12 mouse cellular contexts compared by ENCODE assay signal in the genomic region with DNA sequence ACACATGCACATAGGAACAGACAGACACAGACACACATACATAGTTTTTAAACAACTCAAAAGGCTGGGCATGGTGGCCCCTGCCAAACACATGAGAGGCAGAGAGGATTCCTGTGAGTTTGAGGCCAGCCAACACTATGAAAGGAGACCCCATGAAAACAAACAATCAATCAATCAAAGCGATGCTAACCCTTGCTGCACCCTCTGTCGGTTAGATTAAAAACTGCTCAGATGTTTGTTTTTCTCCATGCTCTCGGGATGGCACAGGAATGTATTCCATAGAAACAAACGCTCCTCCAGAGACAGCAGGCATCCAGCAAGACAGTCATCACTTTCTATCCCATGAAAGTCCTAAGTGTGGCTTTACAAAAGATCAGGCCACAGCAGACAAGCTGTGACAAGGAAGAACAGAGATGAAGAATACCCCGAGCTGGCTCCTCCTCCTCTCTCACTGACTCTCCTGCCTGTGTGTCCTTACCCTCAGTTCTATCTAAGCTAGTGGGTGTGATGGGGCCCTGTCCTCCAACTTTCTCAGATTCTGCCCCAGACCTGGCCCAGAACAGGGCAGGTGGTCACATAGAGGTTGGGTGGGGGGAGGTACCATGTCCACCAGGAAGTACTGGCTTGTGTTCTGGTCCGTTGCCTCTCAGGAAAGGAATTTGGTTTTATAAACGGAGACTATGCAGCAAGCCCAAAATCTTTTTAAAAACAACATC. TPM values are rescaled to one million over a fixed set of nuclear protein-coding genes. Genes with fewer than 3 reads are reported as not detected.
DNase-seq lines count a peak whose midpoint lies in the region; ATAC-seq and TF ChIP-seq lines count a peak whose summit lies in the region.
"Had no signal": no experiment of that assay in that cellular context is flagged by ENCODE, and none has a peak within 500 bp of the region (broad histone marks: within the 10 kb centered on the region; RNA-seq: fewer than 3 reads in every experiment).

No protein-coding gene starts in this region.

- H3K4me1 ChIP-seq in embryonic facial prominence, embryonic 13.5 days: 0 out of 2 replicates have a peak, but pooled peaks cover 13% of the 10 kb centered on the region
- H3K4me1 ChIP-seq in embryonic facial prominence, embryonic 10.5 days: peaks cover 15% of the 10 kb centered on the region
- H3K4me1 ChIP-seq in hindbrain, postnatal 0 days (ENCODE audit: insufficient read depth, low read length): no peaks in the 10 kb centered on the region
- H3K4me1 ChIP-seq in hindbrain, embryonic 12.5 days: peaks cover 12% of the 10 kb centered on the region; the same call in 1 of the 2 replicates
- H3K4me1 ChIP-seq in megakaryocyte, embryonic 14.5 days: peaks cover 83% of the 10 kb centered on the region
- H3K4me1 ChIP-seq in stomach, postnatal 0 days (replicated peaks; ENCODE audit: control insufficient read depth, insufficient read depth): peaks cover 3% of the 10 kb centered on the region; the same call in 1 of the 2 replicates

- 0 out of 2 replicates have a peak overlapping the region, but pooled peaks have one; percentile 6 for H3K9ac ChIP-seq in embryonic facial prominence, embryonic 13.5 days
- H3K9ac ChIP-seq in hindbrain, postnatal 0 days (replicated peaks; ENCODE audit: low read length): no peak overlapping the region
- no peak overlapping the region for H3K9ac ChIP-seq in hindbrain, embryonic 12.5 days
- H3K9ac ChIP-seq in stomach, postnatal 0 days (ENCODE audit: low read length): 0 out of 2 replicates have a peak overlapping the region, but pooled peaks have one; percentile 9
- H3K9ac ChIP-seq: limb, embryonic 15.5 days had no signal

- peak; percentile 53; the same call in 1 of the 2 replicates for ATAC-seq in embryonic facial prominence, embryonic 13.5 days (ENCODE audit: insufficient number of reproducible peaks, insufficient read depth, low FRiP score, low TSS enrichment, low read depth)
- no peak for ATAC-seq in hindbrain, postnatal 0 days
- ATAC-seq in hindbrain, embryonic 12.5 days (ENCODE audit: low FRiP score): no peak
- no peak for ATAC-seq in megakaryocyte, adult 5-6 weeks (ENCODE audit: poor library complexity, severe bottlenecking)
- no peak for ATAC-seq in stomach, postnatal 0 days (ENCODE audit: low FRiP score, low TSS enrichment)

- no peaks in the 10 kb centered on the region for H3K27me3 ChIP-seq in embryonic facial prominence, embryonic 13.5 days
- no peaks in the 10 kb centered on the region for H3K27me3 ChIP-seq in embryonic facial prominence, embryonic 10.5 days (replicated peaks; ENCODE audit: low read depth, poor library complexity, severe bottlenecking)
- no peaks in the 10 kb centered on the region for H3K27me3 ChIP-seq in hindbrain, postnatal 0 days (ENCODE audit: insufficient read depth, low read length)
- no peaks in the 10 kb centered on the region for H3K27me3 ChIP-seq in hindbrain, embryonic 12.5 days
- H3K27me3 ChIP-seq in megakaryocyte, embryonic 14.5 days (replicated peaks): peaks cover 14% of the 10 kb centered on the region
- no peaks in the 10 kb centered on the region for H3K27me3 ChIP-seq in stomach, postnatal 0 days (ENCODE audit: control insufficient read depth, insufficient read depth, low read length)
- H3K27me3 ChIP-seq: limb, embryonic 15.5 days had no signal

- H3K27ac ChIP-seq in embryonic facial prominence, embryonic 13.5 days: no peak overlapping the region
- H3K27ac ChIP-seq in embryonic facial prominence, embryonic 10.5 days (replicated peaks): no peak overlapping the region
- H3K27ac ChIP-seq in hindbrain, postnatal 0 days: no peak overlapping the region
- no peak overlapping the region for H3K27ac ChIP-seq in hindbrain, embryonic 12.5 days
- no peak overlapping the region for H3K27ac ChIP-seq in stomach, postnatal 0 days (replicated peaks)
- H3K27ac ChIP-seq: limb, embryonic 15.5 days had no signal

- TF ChIP-seq EP300 in stomach, postnatal 0 days (optimal IDR thresholded peaks at IDR 0.05): no peak

- peak; percentile 53 for TF ChIP-seq CTCF in hindbrain, postnatal 0 days (IDR thresholded peaks at IDR 0.05; ENCODE audit: low read depth)
- peak; percentile 44 for TF ChIP-seq CTCF in stomach, postnatal 0 days (IDR thresholded peaks at IDR 0.05; ENCODE audit: low read depth)

- H3K36me3 ChIP-seq in embryonic facial prominence, embryonic 13.5 days: no peaks in the 10 kb centered on the region
- H3K36me3 ChIP-seq in embryonic facial prominence, embryonic 10.5 days (replicated peaks): no peaks in the 10 kb centered on the region
- H3K36me3 ChIP-seq in hindbrain, postnatal 0 days (ENCODE audit: insufficient read depth, low read length): no peaks in the 10 kb centered on the region
- no peaks in the 10 kb centered on the region for H3K36me3 ChIP-seq in hindbrain, embryonic 12.5 days
- peaks cover 4% of the 10 kb centered on the region for H3K36me3 ChIP-seq in megakaryocyte, embryonic 14.5 days (replicated peaks; ENCODE audit: low read length)
- no peaks in the 10 kb centered on the region for H3K36me3 ChIP-seq in stomach, postnatal 0 days (ENCODE audit: control insufficient read depth, insufficient read depth, low read length)
- H3K36me3 ChIP-seq: limb, embryonic 15.5 days had no signal

- 30% methylated on average over 7 of the region's 7 CpGs for whole genome bisulfite sequencing in embryonic facial prominence, embryonic 13.5 days
- 35% methylated on average over 7 of the region's 7 CpGs for WGBS in embryonic facial prominence, embryonic 10.5 days
- WGBS in hindbrain, postnatal 0 days: 17% methylated on average over 7 of the region's 7 CpGs
- WGBS in hindbrain, embryonic 12.5 days: 22% methylated on average over 7 of the region's 7 CpGs
- WGBS in stomach, postnatal 0 days: 5% methylated on average over 7 of the region's 7 CpGs

- H3K9me3 ChIP-seq in embryonic facial prominence, embryonic 13.5 days: no peaks in the 10 kb centered on the region
- no peaks in the 10 kb centered on the region for H3K9me3 ChIP-seq in embryonic facial prominence, embryonic 10.5 days
- no peaks in the 10 kb centered on the region for H3K9me3 ChIP-seq in hindbrain, postnatal 0 days (ENCODE audit: low read length)
- no peaks in the 10 kb centered on the region for H3K9me3 ChIP-seq in hindbrain, embryonic 12.5 days (replicated peaks)
- H3K9me3 ChIP-seq in megakaryocyte, embryonic 14.5 days: 0 out of 2 replicates have a peak, but pooled peaks cover 5% of the 10 kb centered on the region
- H3K9me3 ChIP-seq in stomach, postnatal 0 days (ENCODE audit: control insufficient read depth, low read length): no peaks in the 10 kb centered on the region
- H3K9me3 ChIP-seq: limb, embryonic 15.5 days had no signal

- no peak overlapping the region for H3K4me2 ChIP-seq in embryonic facial prominence, embryonic 13.5 days
- H3K4me2 ChIP-seq in hindbrain, postnatal 0 days (ENCODE audit: low read depth, low read length): no peak overlapping the region
- no peak overlapping the region for H3K4me2 ChIP-seq in hindbrain, embryonic 12.5 days (replicated peaks)
- H3K4me2 ChIP-seq in stomach, postnatal 0 days (replicated peaks; ENCODE audit: low read depth): peak overlapping the region; percentile 2; the same call in 1 of the 2 replicates
- H3K4me2 ChIP-seq: limb, embryonic 15.5 days had no signal

- H3K4me3 ChIP-seq in embryonic facial prominence, embryonic 13.5 days: no peak overlapping the region
- H3K4me3 ChIP-seq in embryonic facial prominence, embryonic 10.5 days: no peak overlapping the region
- no peak overlapping the region for H3K4me3 ChIP-seq in hindbrain, postnatal 0 days (ENCODE audit: low read length)
- H3K4me3 ChIP-seq in hindbrain, embryonic 12.5 days: no peak overlapping the region
- peak overlapping the region; percentile 74 for H3K4me3 ChIP-seq in megakaryocyte, embryonic 14.5 days (replicated peaks)
- H3K4me3 ChIP-seq in stomach, postnatal 0 days (ENCODE audit: low read depth, low read length): no peak overlapping the region
- H3K4me3 ChIP-seq: limb, embryonic 15.5 days had no signal

- DNase-seq in embryonic facial prominence, embryonic 10.5 days (ENCODE audit: low spot score): no peak
- DNase-seq in hindbrain, postnatal 0 days (ENCODE audit: low spot score): no peak
- no peak for DNase-seq in stomach, postnatal 0 days (ENCODE audit: low spot score)
- DNase-seq in layer of hippocampus, postnatal 25 days (ENCODE audit: extremely low spot score in 1 of 2, low spot score in 1 of 2): no peak
- DNase-seq: cerebellum, adult 9-10 months; right cerebral cortex, postnatal 4 days had no signal

RNA-seq across cellular contexts. Expression of gene Colec11, which starts 1.6 kb away (rescaled TPM):
- polyA plus RNA-seq in embryonic facial prominence, embryonic 13.5 days (2015; fragmentation: Nextera tagmentation; extraction: Ambion mirVana): 0.30 TPM in 1 of 2 replicates, not detected in the other
- polyA plus RNA-seq in embryonic facial prominence, embryonic 10.5 days (2016; fragmentation: Nextera tagmentation; extraction: Ambion mirVana): 0.10 and 0.31 TPM in 2 replicates
- total RNA-seq in hindbrain, postnatal 0 days (2014; rRNA removed): 1.2 TPM in 1 of 2 replicates, not detected in the other
- 1.4 TPM in 2 replicates for polyA plus RNA-seq in hindbrain, postnatal 0 days (2015; fragmentation: Nextera tagmentation; extraction: Ambion mirVana)
- polyA plus RNA-seq in hindbrain, embryonic 12.5 days (2016; fragmentation: Nextera tagmentation; extraction: Ambion mirVana): 0.35 and 0.60 TPM in 2 replicates
- 20.7 and 32.6 TPM in 2 replicates for polyA plus RNA-seq in megakaryocyte, embryonic 14.5 days (2012; ENCODE audit: insufficient read depth, low replicate concordance)
- 0.25 TPM in 1 of 2 replicates, not detected in the other for total RNA-seq in megakaryocyte, adult 5-6 weeks (2015)
- 0.92 TPM in 1 of 2 replicates, not detected in the other for total RNA-seq in megakaryocyte, adult 5-6 weeks (2017)
- polyA plus RNA-seq in stomach, postnatal 0 days (2015; fragmentation: Nextera tagmentation; extraction: Ambion mirVana): 0.57 and 0.85 TPM in 2 replicates
- under 1 TPM; 0.42 to 0.69 TPM for total RNA-seq in layer of hippocampus, postnatal 25 days (2021)

RNA-seq across cellular contexts. Expression of gene Rps7, which starts 14.1 kb away (rescaled TPM):
- 763 and 839 TPM in 2 replicates for polyA plus RNA-seq in embryonic facial prominence, embryonic 13.5 days (2015; fragmentation: Nextera tagmentation; extraction: Ambion mirVana)
- 685 and 712 TPM in 2 replicates for polyA plus RNA-seq in embryonic facial prominence, embryonic 10.5 days (2016; fragmentation: Nextera tagmentation; extraction: Ambion mirVana)
- 609 and 851 TPM in 2 replicates for total RNA-seq in hindbrain, postnatal 0 days (2014; rRNA removed)
- polyA plus RNA-seq in hindbrain, postnatal 0 days (2015; fragmentation: Nextera tagmentation; extraction: Ambion mirVana): 533 and 549 TPM in 2 replicates
- polyA plus RNA-seq in hindbrain, embryonic 12.5 days (2016; fragmentation: Nextera tagmentation; extraction: Ambion mirVana): 614 and 629 TPM in 2 replicates
- 23.0 and 205 TPM in 2 replicates for polyA plus RNA-seq in megakaryocyte, embryonic 14.5 days (2012; ENCODE audit: insufficient read depth, low replicate concordance)
- 1,498 and 1,642 TPM in 2 replicates for total RNA-seq in megakaryocyte, adult 5-6 weeks (2015)
- total RNA-seq in megakaryocyte, adult 5-6 weeks (2017): 2,690 and 2,962 TPM in 2 replicates
- 726 and 771 TPM in 2 replicates for polyA plus RNA-seq in stomach, postnatal 0 days (2015; fragmentation: Nextera tagmentation; extraction: Ambion mirVana)
- total RNA-seq in layer of hippocampus, postnatal 25 days (2021): 100 to 1,000 TPM; 257 to 314 TPM

RNA-seq across cellular contexts. Expression of gene Rnaseh1, which starts 27.8 kb away (rescaled TPM):
- 31.7 and 34.9 TPM in 2 replicates for polyA plus RNA-seq in embryonic facial prominence, embryonic 13.5 days (2015; fragmentation: Nextera tagmentation; extraction: Ambion mirVana)
- 34.3 and 35.1 TPM in 2 replicates for polyA plus RNA-seq in embryonic facial prominence, embryonic 10.5 days (2016; fragmentation: Nextera tagmentation; extraction: Ambion mirVana)
- total RNA-seq in hindbrain, postnatal 0 days (2014; rRNA removed): 7.4 and 11.3 TPM in 2 replicates
- polyA plus RNA-seq in hindbrain, postnatal 0 days (2015; fragmentation: Nextera tagmentation; extraction: Ambion mirVana): 12.7 and 14.8 TPM in 2 replicates
- polyA plus RNA-seq in hindbrain, embryonic 12.5 days (2016; fragmentation: Nextera tagmentation; extraction: Ambion mirVana): 26.7 and 31.5 TPM in 2 replicates
- 8.1 TPM in 1 of 2 replicates, not detected in the other for polyA plus RNA-seq in megakaryocyte, embryonic 14.5 days (2012; ENCODE audit: insufficient read depth, low replicate concordance)
- total RNA-seq in megakaryocyte, adult 5-6 weeks (2015): 17.1 and 21.2 TPM in 2 replicates
- total RNA-seq in megakaryocyte, adult 5-6 weeks (2017): 13.5 and 19.5 TPM in 2 replicates
- polyA plus RNA-seq in stomach, postnatal 0 days (2015; fragmentation: Nextera tagmentation; extraction: Ambion mirVana): 17.2 and 18.1 TPM in 2 replicates
- total RNA-seq in layer of hippocampus, postnatal 25 days (2021): 10 to 100 TPM; 12.0 to 16.9 TPM

RNA-seq across cellular contexts. Expression of gene Allc, which starts 39.3 kb away (rescaled TPM):
- polyA plus RNA-seq in embryonic facial prominence, embryonic 13.5 days (2015; fragmentation: Nextera tagmentation; extraction: Ambion mirVana): not detected in 2 replicates
- not detected in 2 replicates for polyA plus RNA-seq in embryonic facial prominence, embryonic 10.5 days (2016; fragmentation: Nextera tagmentation; extraction: Ambion mirVana)
- 0.11 TPM in 1 of 2 replicates, not detected in the other for total RNA-seq in hindbrain, postnatal 0 days (2014; rRNA removed)
- polyA plus RNA-seq in hindbrain, postnatal 0 days (2015; fragmentation: Nextera tagmentation; extraction: Ambion mirVana): 0.24 TPM in 1 of 2 replicates, not detected in the other
- not detected in 2 replicates for polyA plus RNA-seq in hindbrain, embryonic 12.5 days (2016; fragmentation: Nextera tagmentation; extraction: Ambion mirVana)
- polyA plus RNA-seq in megakaryocyte, embryonic 14.5 days (2012; ENCODE audit: insufficient read depth, low replicate concordance): not detected in 2 replicates
- not detected in 2 replicates for total RNA-seq in megakaryocyte, adult 5-6 weeks (2015)
- total RNA-seq in megakaryocyte, adult 5-6 weeks (2017): not detected in 2 replicates
- not detected in 2 replicates for polyA plus RNA-seq in stomach, postnatal 0 days (2015; fragmentation: Nextera tagmentation; extraction: Ambion mirVana)
- under 1 TPM; 0.44 to 0.45 TPM for total RNA-seq in layer of hippocampus, postnatal 25 days (2021)
- total RNA-seq: ES-E14 had no signal
- polyA plus RNA-seq: limb, embryonic 15.5 days had no signal

RNA-seq across cellular contexts. Expression of gene Adi1, which starts 53.4 kb away (rescaled TPM):
- polyA plus RNA-seq in embryonic facial prominence, embryonic 13.5 days (2015; fragmentation: Nextera tagmentation; extraction: Ambion mirVana): 69.5 and 72.0 TPM in 2 replicates
- polyA plus RNA-seq in embryonic facial prominence, embryonic 10.5 days (2016; fragmentation: Nextera tagmentation; extraction: Ambion mirVana): 56.9 and 62.2 TPM in 2 replicates
- 8.5 and 11.4 TPM in 2 replicates for total RNA-seq in hindbrain, postnatal 0 days (2014; rRNA removed)
- 33.3 and 35.4 TPM in 2 replicates for polyA plus RNA-seq in hindbrain, postnatal 0 days (2015; fragmentation: Nextera tagmentation; extraction: Ambion mirVana)
- polyA plus RNA-seq in hindbrain, embryonic 12.5 days (2016; fragmentation: Nextera tagmentation; extraction: Ambion mirVana): 40.3 and 46.3 TPM in 2 replicates
- 5.1 TPM in 1 of 2 replicates, not detected in the other for polyA plus RNA-seq in megakaryocyte, embryonic 14.5 days (2012; ENCODE audit: insufficient read depth, low replicate concordance)
- total RNA-seq in megakaryocyte, adult 5-6 weeks (2015): 28.8 and 32.0 TPM in 2 replicates
- total RNA-seq in megakaryocyte, adult 5-6 weeks (2017): 7.6 and 9.1 TPM in 2 replicates
- 50.9 and 55.2 TPM in 2 replicates for polyA plus RNA-seq in stomach, postnatal 0 days (2015; fragmentation: Nextera tagmentation; extraction: Ambion mirVana)
- total RNA-seq in layer of hippocampus, postnatal 25 days (2021): 10 to 100 TPM; 29.7 to 35.0 TPM

Comparison
In these comparisons a context has a peak if more than half of its experiments do, and no peak if none do; other contexts are left out.
1. H3K9ac ChIP-seq: peak in embryonic facial prominence, embryonic 13.5 days (single experiment) and stomach, postnatal 0 days (single experiment); none in hindbrain, postnatal 0 days (single experiment) and hindbrain, embryonic 12.5 days (single experiment).